Mouse (Mus musculus) lung, postnatal 25 days (tissue): ENCODE data around the gene Rhd.
"Not testable (repeated sequence)": the region's sequence is repeated elsewhere in the genome, so short reads cannot be mapped to it uniquely, and the experiment has no call there.

Source experiments
- DNase-seq: peaks from one replicate; pipeline ENCODE4 v3.0.0; 2022; ENCODE audit warnings: low spot score

Gene Rhd

DNA sequence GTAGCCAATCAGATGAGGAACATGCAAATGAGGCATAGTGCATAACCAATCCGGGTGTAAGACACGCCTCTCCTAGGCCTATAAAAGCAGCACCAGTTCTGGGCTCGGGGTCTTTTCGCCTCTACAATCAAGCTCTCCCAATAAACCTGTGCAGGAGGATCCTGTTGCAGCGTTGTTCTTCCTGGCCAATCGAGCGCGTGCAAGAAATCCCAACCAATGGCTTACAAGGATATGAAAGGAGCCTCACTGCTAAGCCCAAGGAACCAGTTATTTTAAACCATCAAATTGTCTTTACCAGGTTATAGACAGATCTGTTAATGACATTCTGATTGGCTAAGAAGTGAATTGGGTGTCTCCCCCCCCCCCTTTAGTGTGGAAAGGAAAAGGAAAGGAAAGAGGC lies 47.1 kb downstream of the Rhd start:
- not testable (repeated sequence) for DNase-seq

DNA sequence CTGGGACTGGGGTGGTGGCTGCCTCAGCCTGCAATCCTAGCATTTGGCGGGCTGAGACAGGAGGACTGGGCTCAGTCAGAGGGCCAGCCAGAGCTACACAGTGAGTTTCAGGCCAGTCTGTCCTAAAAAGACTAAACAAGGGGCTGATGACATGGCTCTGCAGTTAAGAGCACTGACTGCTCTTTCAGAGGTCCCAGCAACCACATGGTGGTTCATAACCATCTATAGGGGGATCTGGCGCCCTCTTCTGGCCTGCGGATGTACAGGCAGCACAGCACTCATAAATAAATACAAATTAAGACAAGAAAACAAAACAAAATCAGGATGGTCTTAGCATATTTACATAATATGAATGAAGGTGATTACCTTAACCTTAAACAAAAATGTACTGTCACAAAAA lies 49.1 kb downstream of the Rhd start:
- peak; percentile 73 for DNase-seq

DNA sequence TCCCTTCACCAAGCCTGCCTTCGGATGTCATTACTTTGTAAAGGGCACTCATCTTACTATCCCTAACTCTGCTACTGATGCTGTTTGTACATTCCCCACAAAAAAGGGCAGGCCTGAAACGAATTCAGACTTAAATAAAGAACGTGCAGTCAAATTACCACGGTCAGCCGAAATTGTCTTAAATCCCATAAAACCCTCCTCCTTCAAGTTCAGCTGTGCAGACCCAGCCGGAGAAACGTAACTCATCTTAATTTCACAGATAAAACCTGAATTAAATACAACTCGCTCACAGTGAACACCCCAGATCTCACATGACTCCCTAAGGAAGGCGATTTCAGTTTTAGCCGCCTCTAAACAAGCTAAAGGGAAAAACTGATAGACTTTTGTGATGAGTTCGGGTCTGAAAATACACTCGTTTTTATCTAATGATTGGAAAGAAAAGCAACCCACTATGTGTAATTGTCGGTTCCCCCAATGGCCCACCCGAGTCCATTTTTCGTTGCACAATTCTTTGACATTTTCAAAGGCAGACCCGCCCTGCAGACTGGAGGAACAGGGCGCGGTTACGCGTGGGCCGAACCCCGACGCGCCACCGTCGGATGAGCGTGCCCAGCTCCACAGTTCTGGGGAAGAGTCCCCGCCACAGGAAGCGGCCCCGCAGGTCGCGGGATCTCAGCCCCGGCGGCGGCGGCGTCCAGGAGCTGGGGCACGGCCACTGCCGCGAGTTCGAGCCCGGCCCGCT lies 50.0 kb downstream of the Rhd start:
- peak; percentile 64 for DNase-seq

DNA sequence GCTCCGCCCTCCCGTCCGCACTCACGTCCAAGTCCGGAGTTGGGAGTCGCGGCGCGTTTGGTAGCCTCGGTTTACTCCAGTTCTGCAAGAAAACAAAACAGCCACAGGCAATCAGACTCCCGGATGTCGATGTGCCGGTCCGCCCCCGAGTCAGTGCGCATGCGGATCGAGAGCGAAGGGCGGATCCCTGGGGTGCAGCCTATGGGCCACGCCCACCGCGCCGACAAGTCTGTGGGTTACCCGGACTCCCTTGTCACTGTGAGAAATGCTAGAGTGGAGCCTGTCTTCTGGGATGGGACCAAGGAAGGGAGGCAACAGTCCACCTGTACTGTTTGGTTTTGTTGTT lies 50.5 kb downstream of the Rhd start, which contains the start of gene Tmem50a:
TSS of gene Tmem50a (minus strand) at position 161 of the 346 bp plus-strand sequence.
- DNase-seq, result peak; percentile 95

DNA sequence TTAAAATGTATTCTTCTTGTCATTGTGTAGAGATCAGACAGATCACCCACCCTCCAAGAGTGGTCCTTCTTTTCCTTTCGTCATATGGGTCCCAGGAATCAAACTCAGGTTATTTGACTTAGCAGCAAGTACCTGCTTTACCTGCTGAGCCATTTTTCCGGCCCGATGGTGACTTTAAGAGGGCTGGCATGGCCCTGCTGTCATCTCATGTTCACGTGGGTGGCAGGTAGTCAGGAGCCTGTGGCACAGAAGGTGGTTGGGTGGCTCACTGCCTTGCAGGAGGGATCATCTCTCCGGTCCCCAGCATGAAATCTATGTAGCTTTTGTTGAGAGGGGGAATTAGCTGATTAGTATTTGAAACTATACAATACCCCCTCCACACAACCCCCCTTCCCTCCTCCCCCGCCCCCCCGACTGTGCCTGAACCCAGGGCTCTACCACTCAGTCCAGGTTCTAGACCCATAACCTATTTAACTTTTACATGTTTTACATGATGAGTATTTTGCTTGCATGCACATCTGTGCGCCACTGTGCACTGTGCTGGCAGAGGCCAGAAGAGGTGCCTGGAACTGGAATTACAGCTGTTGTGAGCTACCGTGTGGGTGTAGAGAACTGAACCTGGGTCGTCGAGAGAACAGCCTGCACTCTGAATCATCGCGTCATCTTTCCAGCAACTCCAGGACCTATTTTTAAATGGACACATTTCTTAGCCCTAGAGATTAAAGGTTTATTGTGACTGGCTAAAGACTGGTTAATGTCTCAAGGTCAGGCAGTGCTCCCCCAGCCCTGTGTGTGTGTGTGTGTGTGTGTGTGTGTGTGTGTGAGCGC lies 51.1 kb downstream of the Rhd start:
- DNase-seq, result no peak

DNA sequence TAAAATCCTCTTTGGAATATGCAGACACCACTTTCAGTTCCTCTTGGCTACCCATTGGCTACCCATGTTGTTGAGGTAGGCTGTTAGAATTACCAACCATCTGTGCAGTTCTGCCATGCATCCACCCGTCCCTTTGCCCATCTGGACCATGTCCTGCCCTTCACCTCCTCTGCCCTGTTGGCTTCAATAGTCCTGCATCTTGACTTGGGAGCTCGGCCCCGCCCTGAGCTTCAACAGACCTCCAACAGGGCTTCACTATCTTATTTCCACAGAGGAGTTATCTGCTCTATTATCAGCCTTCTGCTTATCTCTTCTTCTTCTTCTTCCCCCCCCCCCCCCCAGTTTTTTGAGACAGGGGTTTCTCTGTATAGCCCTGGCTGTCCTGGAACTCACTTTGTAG lies 52.9 kb downstream of the Rhd start:
- DNase-seq, result no peak

DNA sequence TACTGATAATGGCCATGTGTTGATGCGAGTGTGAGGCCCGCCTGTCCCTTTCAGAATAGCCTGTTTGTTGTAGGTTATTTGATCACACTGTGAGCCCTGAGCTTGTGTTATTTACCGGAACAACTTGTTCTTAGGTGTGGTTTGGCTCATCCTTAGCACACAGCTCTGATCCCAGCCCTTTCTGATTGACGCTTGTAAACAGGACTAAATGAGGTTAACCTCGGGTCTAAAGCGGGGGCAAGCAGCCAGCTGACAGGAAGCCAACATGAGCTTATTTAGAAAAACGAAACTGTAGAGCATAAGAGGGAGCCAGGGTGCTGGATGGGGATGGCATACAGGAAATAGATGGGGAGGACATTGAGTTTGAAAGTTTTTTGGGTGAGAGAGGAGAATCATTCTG lies 54.0 kb downstream of the Rhd start:
- peak; percentile 90 for DNase-seq

DNA sequence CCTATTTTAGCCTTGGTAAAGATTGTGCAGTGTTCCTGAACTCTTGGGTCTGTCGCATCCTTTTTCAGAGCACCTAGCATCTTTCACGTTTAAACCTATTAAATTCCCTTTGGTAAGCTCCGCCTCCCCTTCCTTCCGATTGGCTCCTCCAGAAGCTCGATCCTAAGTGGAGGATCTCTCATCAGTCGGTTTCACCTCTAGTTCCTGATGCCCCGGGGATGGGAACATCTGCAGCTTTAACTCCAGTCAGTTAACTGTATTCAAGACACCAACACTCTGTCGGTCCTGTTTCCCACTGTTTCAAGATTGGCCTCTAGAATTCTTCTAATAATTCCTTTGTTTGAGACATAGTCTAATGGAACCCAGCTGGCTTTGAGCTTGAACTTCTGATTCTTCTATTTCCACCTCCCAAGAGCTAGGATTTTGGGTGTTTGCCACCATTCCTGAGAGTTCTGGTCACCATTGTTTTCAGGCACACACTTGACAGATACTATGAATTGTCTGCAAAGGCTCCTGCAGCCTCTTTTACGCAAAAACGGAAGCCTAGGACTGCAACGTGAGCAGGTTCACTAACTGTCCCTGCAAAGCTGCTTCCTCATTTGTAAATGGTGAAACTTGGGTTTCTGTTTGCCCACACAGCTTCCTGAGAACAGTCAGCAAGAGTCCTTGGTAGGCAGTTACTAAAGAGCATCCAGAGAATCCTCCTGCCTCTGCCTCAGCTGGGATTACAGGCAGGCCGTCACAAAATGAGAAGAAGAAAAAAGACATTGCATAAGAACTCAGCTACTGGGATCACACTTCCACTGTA lies 55.6 kb downstream of the Rhd start:
- DNase-seq, result peak; percentile 59

DNA sequence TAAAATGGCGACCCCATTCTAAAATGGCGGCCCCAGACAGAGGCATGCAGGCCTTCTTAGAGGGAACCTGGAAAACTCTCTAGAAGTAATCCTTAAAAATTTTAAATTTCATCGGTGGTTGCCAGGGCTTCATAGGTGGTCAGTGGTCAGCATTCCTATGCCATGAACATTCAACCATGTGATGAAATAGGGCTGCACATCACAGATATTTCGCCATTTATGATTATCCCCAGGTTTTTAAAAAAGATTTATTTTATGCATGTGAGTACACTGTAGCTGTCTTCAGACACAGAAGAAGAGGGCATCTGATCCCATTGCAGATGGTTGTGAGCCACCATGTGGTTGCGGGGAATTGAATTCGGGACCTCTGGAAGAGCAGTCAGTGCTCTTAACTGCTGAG lies 56.3 kb downstream of the Rhd start:
- DNase-seq, result no peak

DNA sequence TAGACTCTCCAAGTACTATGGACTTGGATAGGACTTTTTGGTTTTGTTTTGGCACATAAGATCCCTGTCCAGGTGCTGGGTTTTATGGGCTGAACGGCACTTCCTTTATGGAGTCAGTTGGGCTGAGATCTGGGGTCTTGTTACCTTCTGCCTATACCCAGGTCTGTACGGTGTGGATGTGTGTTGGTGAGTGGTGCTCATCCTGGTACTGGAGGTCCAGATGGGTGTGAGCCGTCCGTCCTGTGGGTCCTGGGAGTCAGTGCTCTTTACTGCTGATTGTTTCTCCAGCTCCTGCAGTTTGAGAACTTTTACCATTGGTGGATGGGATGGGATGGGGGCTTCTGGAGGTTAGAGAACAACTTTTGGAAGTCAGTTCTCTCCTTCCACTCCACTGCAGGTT lies 57.4 kb downstream of the Rhd start:
- no peak for DNase-seq

DNA sequence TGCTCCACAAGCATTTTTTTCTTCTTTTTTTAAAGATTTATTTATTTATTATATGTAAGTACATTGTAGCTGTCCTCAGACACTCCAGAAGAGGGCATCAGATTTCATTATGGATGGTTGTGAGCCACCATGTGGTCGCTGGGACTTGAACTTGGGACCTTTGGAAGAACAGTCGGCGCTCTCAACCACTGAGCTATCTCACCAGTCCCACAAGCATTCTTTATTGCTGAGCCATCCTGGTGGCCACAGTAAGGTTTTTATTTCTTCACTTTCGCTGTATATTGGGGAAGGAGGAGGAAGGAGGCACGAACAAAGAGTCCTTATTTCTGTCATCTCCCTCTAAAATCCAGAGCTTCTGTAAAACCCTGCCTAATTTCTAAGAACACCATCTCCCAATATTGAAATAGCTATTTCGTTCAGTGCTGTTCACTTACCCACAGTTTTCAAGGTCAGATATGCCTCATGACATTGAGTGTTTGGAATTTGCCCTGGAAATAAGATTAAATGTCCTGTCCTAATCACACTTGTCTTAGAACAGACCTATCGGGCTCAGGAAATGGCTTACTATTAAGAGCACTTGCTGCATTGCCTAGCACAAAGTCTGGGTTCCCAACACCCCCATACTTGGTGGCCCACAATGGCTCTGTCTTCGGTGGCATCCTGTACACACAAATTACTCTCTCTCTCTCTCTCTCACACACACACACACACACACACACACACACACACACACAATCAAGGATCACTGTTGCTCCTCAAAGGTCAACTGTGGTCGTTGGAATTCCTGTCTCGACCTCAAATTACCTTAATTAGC lies 58.0 kb downstream of the Rhd start:
- no peak for DNase-seq

DNA sequence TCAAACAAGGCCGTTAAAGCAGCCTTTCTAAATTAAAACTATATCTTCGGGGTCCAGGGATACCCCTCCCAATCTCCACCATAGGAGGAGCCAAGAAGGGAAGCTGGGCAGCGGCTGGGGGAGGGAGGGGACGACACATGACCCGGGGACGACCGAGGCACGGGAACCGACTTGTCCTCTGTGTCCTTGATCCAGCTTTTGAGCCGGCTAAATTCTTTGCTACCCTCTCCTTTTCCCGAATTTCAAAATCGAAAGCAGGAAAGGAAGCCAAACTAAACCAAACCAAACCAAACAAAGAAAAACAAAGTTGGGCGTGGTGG lies 58.5 kb downstream of the Rhd start:
- peak; percentile 74 for DNase-seq

DNA sequence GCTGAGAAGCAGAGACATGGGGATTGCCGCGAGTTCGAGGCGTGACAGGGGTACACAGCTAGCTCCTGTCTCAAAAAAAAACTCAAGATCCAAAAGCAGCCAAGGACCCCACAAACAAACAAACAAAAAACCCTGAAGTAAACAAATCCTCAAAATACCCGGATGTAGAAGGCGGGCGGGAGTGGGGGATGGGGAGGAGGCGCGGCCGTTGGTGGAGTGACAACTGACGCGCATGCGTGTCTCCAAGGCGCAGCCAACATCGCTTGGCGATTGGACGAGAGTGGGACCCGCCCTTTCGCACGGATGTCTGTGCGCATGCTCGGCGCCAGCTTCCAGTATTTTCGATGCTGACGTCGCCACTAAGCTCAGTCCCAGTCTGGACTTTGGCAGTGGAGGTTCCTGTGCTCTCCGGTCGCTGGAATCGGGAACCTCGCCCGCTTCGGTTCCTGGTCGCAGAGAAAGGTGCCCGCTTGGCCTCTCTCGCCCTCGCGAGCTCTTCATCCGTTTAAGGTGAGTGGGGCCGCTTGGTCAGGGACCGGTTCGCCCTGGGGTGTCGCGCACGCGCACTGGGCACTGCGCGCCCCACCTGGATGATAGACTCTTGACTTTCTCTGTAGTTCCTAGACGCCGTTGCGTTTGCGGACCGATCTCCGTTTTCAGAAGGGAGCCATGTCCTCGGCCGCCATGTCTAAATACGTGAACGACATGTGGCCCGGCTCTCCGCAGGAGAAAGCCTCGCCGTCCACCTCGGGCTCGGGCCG lies 59.1 kb downstream of the Rhd start, which contains the start of gene Rsrp1:
TSS of gene Rsrp1 (plus strand) at position 335 of the 761 bp plus-strand sequence.
- DNase-seq, result peak; percentile 98

DNA sequence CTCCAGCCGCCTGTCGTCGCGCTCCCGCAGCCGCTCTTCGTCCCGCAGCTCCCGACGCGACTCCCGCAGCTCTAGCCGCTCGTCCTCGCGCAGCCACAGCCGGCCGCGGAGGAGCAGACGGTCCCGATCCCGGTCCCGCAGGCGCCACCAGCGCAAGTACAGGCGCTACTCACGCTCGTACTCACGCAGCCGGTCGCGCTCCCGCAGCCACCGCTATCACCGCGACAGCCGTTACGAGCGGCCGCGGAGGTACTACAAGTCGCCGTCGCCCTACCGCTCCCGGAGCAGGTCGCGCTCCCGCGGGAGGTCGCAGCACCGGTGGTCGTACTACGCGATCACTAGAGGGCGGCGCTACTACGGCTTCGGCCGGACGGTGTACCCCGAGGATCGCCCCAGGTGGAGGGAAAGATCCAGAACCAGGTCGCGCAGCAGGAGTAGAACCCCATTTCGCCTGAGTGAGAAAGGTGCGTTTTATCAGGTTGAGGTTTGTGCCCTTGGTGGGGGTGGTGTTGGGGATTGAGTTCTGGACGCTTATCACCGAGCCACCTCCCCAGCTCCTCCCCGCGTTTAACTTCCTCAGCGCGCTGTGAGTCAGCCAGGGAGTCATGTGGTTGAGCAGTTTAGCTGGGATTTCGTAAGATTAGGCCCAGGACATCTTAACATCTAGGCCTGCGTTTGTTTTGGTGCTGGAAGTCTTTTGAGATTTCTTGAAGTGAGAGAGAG lies 59.8 kb downstream of the Rhd start:
- peak; percentile 88 for DNase-seq

DNA sequence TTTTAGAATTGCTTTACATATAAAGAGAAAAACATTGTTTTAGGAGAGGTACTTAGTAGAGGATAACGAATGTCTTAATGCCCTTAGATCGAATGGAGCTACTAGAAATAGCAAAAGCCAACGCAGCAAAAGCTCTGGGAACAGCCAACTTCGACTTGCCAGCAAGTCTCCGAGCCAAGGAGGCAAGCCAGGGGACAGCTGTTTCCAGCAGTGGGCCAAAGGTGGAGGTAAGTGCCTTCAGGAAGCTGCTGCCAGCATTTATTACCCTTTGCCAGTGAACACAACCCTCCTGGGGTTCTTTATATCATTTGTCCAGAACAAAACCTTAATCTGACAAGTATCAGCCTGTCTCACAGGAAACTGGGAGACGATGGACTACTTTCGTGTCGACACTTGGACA lies 60.9 kb downstream of the Rhd start:
- no peak for DNase-seq

DNA sequence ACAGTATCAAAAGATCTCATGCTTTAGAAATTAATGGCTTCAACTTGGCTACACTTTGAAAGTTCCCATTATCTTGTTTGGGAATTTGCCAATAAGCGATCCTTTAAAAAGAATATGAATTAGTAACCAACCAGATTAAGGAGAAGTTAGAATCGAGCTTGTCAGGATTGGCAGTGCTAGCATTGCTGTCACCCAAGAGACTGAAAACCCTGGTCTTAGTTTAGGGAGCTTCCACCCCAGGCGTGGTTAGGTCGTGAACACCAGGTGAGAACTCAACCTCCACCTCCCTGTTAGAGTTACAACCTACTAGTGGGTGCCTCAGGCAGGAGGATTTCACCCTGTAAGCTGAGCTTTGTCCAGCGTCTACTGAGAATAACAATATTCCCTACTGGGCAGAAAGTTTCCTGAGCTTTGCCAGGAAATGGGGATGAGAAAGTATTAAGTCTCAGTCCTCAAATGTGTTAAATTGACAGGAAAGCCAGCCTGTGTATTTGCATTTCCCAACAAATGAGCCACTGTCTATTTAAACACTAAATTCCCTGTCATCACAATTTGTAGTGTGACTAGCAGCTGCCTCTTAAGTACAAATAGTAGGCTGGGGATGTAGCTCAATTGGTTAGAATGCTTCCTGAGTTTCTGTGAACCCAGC lies 63.6 kb downstream of the Rhd start:
- no peak for DNase-seq

DNA sequence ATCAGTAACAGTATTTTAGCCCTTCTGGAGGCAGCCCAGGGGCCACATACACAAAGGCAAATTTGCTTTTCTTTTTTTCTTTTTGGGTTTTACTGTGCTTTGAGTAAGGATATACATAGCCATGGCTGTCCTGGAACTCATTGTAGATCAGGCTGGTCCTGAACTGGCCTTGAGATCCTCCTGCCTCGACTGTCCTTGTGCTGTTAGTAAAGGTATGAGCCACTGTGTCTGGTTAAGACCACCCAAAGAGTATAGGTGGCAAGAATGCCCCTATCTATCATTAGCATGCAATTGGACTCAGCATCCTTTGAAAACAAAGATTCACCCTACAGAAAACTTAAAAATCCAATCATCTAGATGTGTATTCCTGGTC lies 64.1 kb downstream of the Rhd start:
- DNase-seq, result no peak

DNA sequence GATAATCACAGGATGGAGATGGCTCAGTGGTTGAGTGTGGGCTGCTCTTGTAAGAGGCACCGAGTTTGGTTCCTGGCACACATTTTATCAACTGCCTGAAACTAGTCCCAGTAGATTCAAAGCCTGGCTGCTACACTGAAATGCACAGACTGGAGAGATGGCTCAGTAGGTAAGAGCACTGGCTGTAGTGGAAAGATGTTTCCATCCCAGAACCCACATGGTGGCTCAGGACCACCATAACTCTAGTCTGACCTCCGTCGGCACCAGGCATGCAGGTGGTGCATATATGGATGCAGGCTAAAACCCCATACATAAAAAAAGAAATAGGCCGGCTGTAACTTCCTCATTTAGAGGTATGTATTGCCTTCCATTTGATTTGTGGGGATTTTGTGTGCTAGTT lies 65.2 kb downstream of the Rhd start:
- DNase-seq, result no peak

DNA sequence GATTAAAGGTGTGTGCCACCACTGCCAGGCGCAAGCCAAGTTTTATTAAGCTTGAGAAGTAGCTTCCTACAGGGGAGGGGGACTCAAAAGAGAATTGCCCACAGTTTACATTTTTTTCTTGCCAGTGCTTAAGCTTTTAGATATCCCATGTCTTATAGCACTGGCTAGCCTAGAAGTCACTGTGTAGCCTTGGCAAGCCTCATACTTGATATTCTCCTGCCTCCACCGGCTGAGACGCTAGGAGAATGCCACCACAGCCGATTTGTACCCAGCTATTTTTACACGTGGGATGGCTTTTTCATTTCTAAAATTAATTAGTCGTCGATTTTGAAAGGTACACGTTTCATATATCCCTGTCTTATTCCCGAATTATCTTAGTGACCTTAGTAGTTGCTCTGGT lies 65.9 kb downstream of the Rhd start:
- DNase-seq, result no peak
